Mouse (Mus musculus): Measurements from ENCODE around the gene Frmd4b. TPM values are rescaled to one million over a fixed set of nuclear protein-coding genes. Genes with fewer than 3 reads are reported as not detected.
A peak's percentile ranks its signal among the peaks of the same experiment; 100 is the strongest.

The Frmd4b gene
- polyA plus RNA-seq, 1 experiment from 2014 or later, result 46.3 TPM

- Histone ChIP-seq H3K27me3 (replicated peaks) (no peaks in the 10 kb centered on the region), H3K9me3 (no peaks in the 10 kb centered on the region), H3K9ac (no peak overlapping the region), H3K27ac (no peak overlapping the region), H3K4me2 (replicated peaks) (no peak overlapping the region), H3K4me1 (peaks cover 23% of the 10 kb centered on the region), H3K36me3 (no peaks in the 10 kb centered on the region), H3K4me3 (no peak overlapping the region)
- ATAC-seq (ENCODE audit: low FRiP score, low read depth), result no peak
- WGBS, result 95% methylated on average over 3 of the region's 3 CpGs
Observed at GRCm38 (mm10) chr6:97341148-97341547, 276.2 kb downstream of the Frmd4b start.

- Histone ChIP-seq H3K9ac (no peak overlapping the region), H3K36me3 (no peaks in the 10 kb centered on the region), H3K4me1 (peaks cover 23% of the 10 kb centered on the region), H3K27ac (no peak overlapping the region), H3K27me3 (replicated peaks) (no peaks in the 10 kb centered on the region), H3K4me2 (replicated peaks) (no peak overlapping the region), H3K4me3 (no peak overlapping the region), H3K9me3 (no peaks in the 10 kb centered on the region)
- 41% methylated on average over 17 of the region's 17 CpGs for WGBS
- peak; percentile 65 for ATAC-seq (ENCODE audit: low FRiP score, low read depth)
Observed at GRCm38 (mm10) chr6:97340211-97340791, 277.0 kb downstream of the Frmd4b start.

DNA sequence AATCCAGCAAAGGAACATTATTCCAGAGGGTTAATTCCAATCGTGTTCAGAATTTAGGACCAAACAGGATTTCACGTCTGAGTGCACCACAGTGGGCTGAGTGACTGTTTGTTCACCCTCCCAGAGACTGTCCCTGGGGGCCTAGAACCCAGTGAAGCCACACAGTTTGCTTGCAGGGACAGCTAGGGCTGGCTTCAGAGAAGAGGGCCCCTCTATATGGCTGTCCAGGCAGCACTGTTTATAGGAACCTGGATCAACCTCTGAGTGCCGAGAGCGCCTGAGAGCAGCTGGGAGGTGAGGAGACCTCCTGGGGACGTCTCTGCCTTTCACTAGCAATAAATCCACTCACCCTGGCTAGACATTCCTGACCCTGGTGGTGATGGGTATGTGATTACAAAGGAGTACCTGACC lies 278.1 kb downstream of the Frmd4b start:
- 9% methylated on average over 5 of the region's 5 CpGs for WGBS

GRCm38 (mm10) chr6:97338843-97339242 lies 278.5 kb downstream of the Frmd4b start:
- H3K27ac ChIP-seq, result no peak overlapping the region
- peak; percentile 68; the same call in 1 of the 2 replicates for ATAC-seq (ENCODE audit: low FRiP score, low read depth)
- 32% methylated on average over 4 of the region's 4 CpGs for WGBS

More for the DNA sequence above, 278.1 kb downstream of the Frmd4b start:
- Histone ChIP-seq H3K27ac (no peak overlapping the region), H3K4me3 (no peak overlapping the region), H3K36me3 (no peaks in the 10 kb centered on the region), H3K4me1 (peaks cover 23% of the 10 kb centered on the region), H3K27me3 (replicated peaks) (no peaks in the 10 kb centered on the region), H3K4me2 (replicated peaks) (no peak overlapping the region), H3K9me3 (no peaks in the 10 kb centered on the region), H3K9ac (no peak overlapping the region)
- peak; percentile 83 for ATAC-seq (ENCODE audit: low FRiP score, low read depth)

DNA sequence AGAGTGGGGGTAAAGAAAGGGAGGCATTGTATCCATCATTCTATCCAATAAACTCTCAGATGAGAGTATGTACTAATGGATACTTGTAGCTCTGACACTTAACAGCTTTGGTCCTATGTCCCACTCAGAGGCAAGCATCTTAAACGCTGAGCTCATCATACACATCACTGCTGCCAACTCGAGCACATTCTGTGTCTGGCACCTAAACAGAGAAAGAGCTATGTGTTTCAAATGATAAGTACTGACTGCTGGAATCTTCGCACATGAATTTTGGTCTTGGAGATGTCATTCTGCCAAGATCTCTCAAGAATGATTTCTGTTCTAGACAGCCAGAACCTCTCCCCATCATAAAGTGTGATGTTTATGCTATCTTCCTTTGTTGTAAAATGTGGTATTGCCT lies 284.0 kb downstream of the Frmd4b start:
- H3K4me2 ChIP-seq (replicated peaks), result no peak overlapping the region
- ATAC-seq (ENCODE audit: low FRiP score, low read depth), result no peak
- no peaks in the 10 kb centered on the region for H3K27me3 ChIP-seq (replicated peaks)
- H3K36me3 ChIP-seq, result no peaks in the 10 kb centered on the region
- no peak overlapping the region for H3K27ac ChIP-seq
- no peak overlapping the region for H3K4me3 ChIP-seq
- WGBS, result 86% methylated on average over 3 of the region's 3 CpGs
- H3K9me3 ChIP-seq, result no peaks in the 10 kb centered on the region
- no peaks in the 10 kb centered on the region for H3K4me1 ChIP-seq
- H3K9ac ChIP-seq, result no peak overlapping the region

More at GRCm38 (mm10) chr6:97338843-97339242, 278.5 kb downstream of the Frmd4b start:
- no peaks in the 10 kb centered on the region for H3K36me3 ChIP-seq
- H3K9ac ChIP-seq, result no peak overlapping the region
- no peak overlapping the region for H3K4me2 ChIP-seq (replicated peaks)
- peaks cover 23% of the 10 kb centered on the region for H3K4me1 ChIP-seq
- H3K4me3 ChIP-seq, result no peak overlapping the region
- H3K27me3 ChIP-seq (replicated peaks), result no peaks in the 10 kb centered on the region
- H3K9me3 ChIP-seq, result no peaks in the 10 kb centered on the region

DNA sequence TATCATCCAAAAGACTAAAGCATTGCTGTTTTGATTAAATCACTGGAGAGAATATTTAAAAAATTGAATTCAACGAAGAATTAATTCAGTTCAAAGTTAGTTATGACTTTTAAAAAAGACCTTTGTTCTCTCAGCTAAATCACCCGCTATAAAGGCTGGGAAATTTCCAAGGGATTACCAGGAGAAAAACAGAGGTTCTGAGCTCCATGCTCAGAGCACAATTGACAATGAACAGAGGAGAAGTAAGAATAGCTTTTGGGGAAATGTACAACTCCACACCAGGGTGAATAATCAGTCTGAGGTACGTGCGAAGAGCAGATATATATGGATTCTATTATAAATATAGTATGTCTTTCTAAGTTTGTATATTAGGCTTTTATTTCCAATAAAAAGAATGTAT lies 293.4 kb downstream of the Frmd4b start:
- no peaks in the 10 kb centered on the region for H3K27me3 ChIP-seq (replicated peaks)
- H3K9me3 ChIP-seq, result no peaks in the 10 kb centered on the region
- no peak overlapping the region for H3K27ac ChIP-seq
- H3K36me3 ChIP-seq, result peaks cover 33% of the 10 kb centered on the region
- no peak overlapping the region for H3K4me3 ChIP-seq
- H3K9ac ChIP-seq, result no peak overlapping the region
- no peaks in the 10 kb centered on the region for H3K4me1 ChIP-seq
- H3K4me2 ChIP-seq (replicated peaks), result no peak overlapping the region
- 85% methylated on average over 4 of the region's 4 CpGs for WGBS
- ATAC-seq (ENCODE audit: low FRiP score, low read depth), result no peak

DNA sequence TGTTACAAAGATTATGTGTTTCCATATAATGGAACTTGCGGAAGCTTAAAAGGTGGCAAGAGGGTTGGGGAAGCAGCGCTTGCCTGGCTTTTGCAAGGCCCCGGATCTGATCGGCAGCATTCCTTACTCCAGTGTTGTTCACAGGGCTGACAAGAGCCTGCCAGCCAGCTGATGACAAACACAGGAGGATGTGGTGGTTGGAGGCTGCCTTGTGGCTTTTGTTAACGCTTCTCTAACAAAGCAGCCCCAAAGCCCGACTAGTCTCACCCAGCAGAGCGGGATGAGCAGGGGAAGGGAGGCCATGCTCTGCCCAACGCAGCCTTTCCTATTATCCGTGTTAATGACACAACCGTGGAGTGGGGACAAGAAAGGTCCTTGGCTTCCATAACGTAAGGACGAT lies 295.2 kb downstream of the Frmd4b start:
- H3K27me3 ChIP-seq (replicated peaks), result no peaks in the 10 kb centered on the region
- 79% methylated on average over 12 of the region's 12 CpGs for whole genome bisulfite sequencing
- H3K36me3 ChIP-seq, result peaks cover 28% of the 10 kb centered on the region
- no peak overlapping the region for H3K4me2 ChIP-seq (replicated peaks)
- no peak for ATAC-seq (ENCODE audit: low FRiP score, low read depth)
- H3K4me1 ChIP-seq, result no peaks in the 10 kb centered on the region
- H3K4me3 ChIP-seq, result no peak overlapping the region
- H3K9ac ChIP-seq, result no peak overlapping the region
- H3K9me3 ChIP-seq, result no peaks in the 10 kb centered on the region
- H3K27ac ChIP-seq, result no peak overlapping the region

GRCm38 (mm10) chr6:97321156-97321555 lies 296.2 kb downstream of the Frmd4b start:
- no peak overlapping the region for H3K9ac ChIP-seq
- WGBS, result 84% methylated on average over 11 of the region's 11 CpGs
- no peaks in the 10 kb centered on the region for H3K4me1 ChIP-seq
- H3K27me3 ChIP-seq (replicated peaks), result no peaks in the 10 kb centered on the region
- H3K4me3 ChIP-seq, result no peak overlapping the region
- H3K9me3 ChIP-seq, result no peaks in the 10 kb centered on the region
- ATAC-seq (ENCODE audit: low FRiP score, low read depth), result no peak
- H3K36me3 ChIP-seq, result peaks cover 21% of the 10 kb centered on the region
- H3K27ac ChIP-seq, result no peak overlapping the region
- no peak overlapping the region for H3K4me2 ChIP-seq (replicated peaks)

DNA sequence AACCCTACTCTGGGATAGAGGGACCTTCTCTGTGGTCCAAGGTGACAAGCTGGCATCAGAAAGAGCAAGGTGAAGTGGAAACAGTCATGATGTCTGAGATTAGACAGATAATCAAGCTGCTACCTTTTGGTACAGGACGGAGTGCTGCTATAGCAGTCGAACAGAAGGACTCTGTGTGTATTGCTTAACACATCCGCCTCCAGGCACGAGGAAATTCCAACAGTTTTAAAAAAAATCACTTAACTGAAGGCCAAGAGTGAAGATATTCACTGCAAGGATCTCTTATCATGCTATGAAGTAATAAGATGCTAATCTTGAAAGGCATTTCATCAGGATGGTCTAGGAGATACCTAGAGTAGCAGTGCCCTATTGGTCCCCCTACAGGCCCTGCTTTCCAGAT lies 298.3 kb downstream of the Frmd4b start:
- WGBS, result 92% methylated on average over 4 of the region's 4 CpGs
- Histone ChIP-seq H3K36me3 (peaks cover 13% of the 10 kb centered on the region), H3K9me3 (no peaks in the 10 kb centered on the region), H3K4me3 (no peak overlapping the region), H3K27me3 (replicated peaks) (no peaks in the 10 kb centered on the region), H3K9ac (no peak overlapping the region), H3K4me1 (no peaks in the 10 kb centered on the region), H3K27ac (no peak overlapping the region), H3K4me2 (replicated peaks) (no peak overlapping the region)
- no peak for ATAC-seq (ENCODE audit: low FRiP score, low read depth)

DNA sequence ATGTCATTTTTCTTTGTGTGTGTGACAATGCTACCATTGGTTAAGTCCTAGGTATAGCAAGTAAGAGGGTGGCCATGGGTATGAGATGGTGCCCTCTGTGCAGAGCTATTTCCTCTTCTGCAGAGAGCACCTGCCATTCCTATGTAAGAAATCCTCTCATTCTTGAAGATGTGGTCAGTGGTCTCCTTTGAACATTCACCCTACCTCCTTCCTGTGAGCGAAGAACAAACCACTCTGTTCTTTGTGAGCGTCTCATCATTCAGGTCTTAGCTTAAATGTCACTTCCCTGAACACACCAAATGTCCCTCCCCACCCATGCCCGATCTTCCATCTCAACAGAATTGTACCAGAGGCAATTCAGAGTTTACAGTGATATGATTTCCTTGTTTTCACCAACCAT lies 299.4 kb downstream of the Frmd4b start:
- no peak for ATAC-seq (ENCODE audit: low FRiP score, low read depth)

DNA sequence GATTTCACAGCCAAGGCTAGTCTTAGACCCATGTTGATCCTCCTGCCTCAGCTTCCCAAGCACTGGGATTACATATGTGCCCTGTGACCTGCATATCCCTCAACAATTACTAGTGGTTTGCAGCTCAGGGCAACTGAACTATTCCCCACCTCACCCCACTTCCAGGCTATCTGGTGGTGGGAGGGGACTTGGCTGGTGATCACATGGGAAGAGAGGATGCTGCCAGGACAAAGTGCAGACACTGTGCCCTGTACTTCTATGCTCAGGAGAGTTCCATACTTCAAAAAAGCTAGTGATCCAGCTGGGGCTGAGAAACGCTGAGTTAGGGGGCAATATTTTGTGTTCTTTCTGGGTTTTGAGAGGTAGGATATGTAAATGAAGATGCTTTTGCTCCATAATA lies 300.6 kb downstream of the Frmd4b start:
- Histone ChIP-seq H3K27me3 (replicated peaks) (no peaks in the 10 kb centered on the region), H3K4me2 (replicated peaks) (no peak overlapping the region), H3K4me1 (peaks cover 10% of the 10 kb centered on the region), H3K9ac (no peak overlapping the region), H3K36me3 (no peaks in the 10 kb centered on the region; the same call in 1 of the 2 replicates), H3K4me3 (no peak overlapping the region), H3K9me3 (no peaks in the 10 kb centered on the region), H3K27ac (no peak overlapping the region)
- no peak for ATAC-seq (ENCODE audit: low FRiP score, low read depth)
- WGBS, result 94% methylated on average over 1 of the region's 1 CpGs

More for the DNA sequence above, 299.4 kb downstream of the Frmd4b start:
- Histone ChIP-seq H3K27me3 (replicated peaks) (no peaks in the 10 kb centered on the region), H3K4me2 (replicated peaks) (no peak overlapping the region), H3K9me3 (no peaks in the 10 kb centered on the region), H3K4me3 (no peak overlapping the region), H3K4me1 (no peaks in the 10 kb centered on the region), H3K9ac (no peak overlapping the region), H3K27ac (no peak overlapping the region), H3K36me3 (peaks cover 7% of the 10 kb centered on the region)
- WGBS, result 94% methylated on average over 3 of the region's 3 CpGs

DNA sequence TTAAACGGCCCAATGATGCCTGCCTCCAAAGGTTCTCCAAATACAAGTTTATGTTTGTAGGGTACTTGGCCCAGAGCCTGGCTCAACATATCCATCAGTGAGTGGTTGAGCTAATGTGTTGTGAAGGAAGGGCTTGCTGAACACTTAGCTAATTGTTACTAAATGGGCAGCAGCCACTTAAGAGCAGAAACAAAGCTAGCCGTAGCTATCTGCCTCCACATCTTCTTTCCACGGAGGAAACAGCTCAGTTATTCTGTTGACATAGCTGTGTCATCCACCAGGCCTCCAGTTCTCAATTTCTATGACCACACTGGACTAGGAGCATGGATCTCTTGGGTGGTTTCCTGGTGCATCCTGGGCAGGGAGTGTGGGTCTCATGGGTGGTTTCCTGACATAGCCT lies 302.0 kb downstream of the Frmd4b start:
- no peaks in the 10 kb centered on the region for H3K27me3 ChIP-seq (replicated peaks)
- H3K27ac ChIP-seq, result no peak overlapping the region
- no peaks in the 10 kb centered on the region for H3K9me3 ChIP-seq
- H3K36me3 ChIP-seq, result no peaks in the 10 kb centered on the region
- H3K9ac ChIP-seq, result no peak overlapping the region
- H3K4me1 ChIP-seq, result peaks cover 19% of the 10 kb centered on the region
- ATAC-seq (ENCODE audit: low FRiP score, low read depth), result no peak
- H3K4me2 ChIP-seq (replicated peaks), result no peak overlapping the region
- no peak overlapping the region for H3K4me3 ChIP-seq
- 76% methylated on average over 3 of the region's 3 CpGs for WGBS

DNA sequence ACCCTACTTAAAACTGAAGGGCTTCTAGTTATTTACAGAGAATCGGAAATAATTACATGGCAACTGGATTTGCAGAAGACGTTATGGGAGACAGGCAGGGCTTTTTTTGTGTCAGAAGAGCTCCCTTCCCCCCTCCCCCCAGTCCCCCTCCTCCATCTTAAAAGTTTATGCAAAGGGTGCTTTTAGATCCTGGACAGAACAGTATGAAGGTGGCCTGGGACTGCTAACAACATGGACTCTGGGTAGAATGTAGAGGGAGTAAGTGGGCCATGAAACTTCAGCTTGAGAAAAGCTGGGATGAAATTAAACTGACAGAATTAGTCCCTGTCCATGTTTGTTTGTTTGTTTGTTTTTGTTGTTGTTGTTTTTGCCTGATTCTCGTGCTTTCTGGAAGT lies 304.8 kb downstream of the Frmd4b start:
- H3K4me3 ChIP-seq, result peak overlapping the region; percentile 23; the same call in 1 of the 2 replicates
- H3K9me3 ChIP-seq, result no peaks in the 10 kb centered on the region
- peaks cover 19% of the 10 kb centered on the region for H3K4me1 ChIP-seq
- no peak overlapping the region for H3K27ac ChIP-seq
- peak overlapping the region; percentile 56 for H3K4me2 ChIP-seq (replicated peaks)
- no peaks in the 10 kb centered on the region for H3K27me3 ChIP-seq (replicated peaks)
- H3K36me3 ChIP-seq, result no peaks in the 10 kb centered on the region; the same call in 1 of the 2 replicates
- WGBS, result 16% methylated on average over 3 of the region's 3 CpGs
- H3K9ac ChIP-seq, result 0 out of 2 replicates have a peak overlapping the region, but pooled peaks have one; percentile 36
- ATAC-seq (ENCODE audit: low FRiP score, low read depth), result no peak
